Mouse (Mus musculus): Measurements from ENCODE around the gene Exoc7.

GRCm38 (mm10) chr11:116250898-116251297, 56.1 kb downstream of the Exoc7 start:
- TF ChIP-seq EP300 (optimal IDR thresholded peaks at IDR 0.05) = no peak
- TF ChIP-seq CTCF (IDR thresholded peaks at IDR 0.05; ENCODE audit: low read depth) = no peak

All from stomach, postnatal 0 days (tissue).